In genomic region chr3:65976296-65976695, GRCm38 (mm10) we compare ENCODE assay signal across 13 mouse cellular contexts. TPM values are rescaled to one million over a fixed set of nuclear protein-coding genes. Genes with fewer than 3 reads are reported as not detected.
DNase-seq lines count a peak whose midpoint lies in the region; ATAC-seq and TF ChIP-seq lines count a peak whose summit lies in the region.
"Had no signal": no experiment of that assay in that cellular context is flagged by ENCODE, and none has a peak within 500 bp of the region (broad histone marks: within the 10 kb centered on the region; RNA-seq: fewer than 3 reads in every experiment).

No protein-coding gene starts in this region.

- no peak overlapping the region for H3K4me3 ChIP-seq in forebrain, embryonic 10.5 days
- no peak overlapping the region for H3K4me3 ChIP-seq in forebrain, embryonic 15.5 days
- H3K4me3 ChIP-seq in hindbrain, embryonic 10.5 days = no peak overlapping the region
- no peak overlapping the region for H3K4me3 ChIP-seq in hindbrain, postnatal 0 days (ENCODE audit: low read length)
- no peak overlapping the region for H3K4me3 ChIP-seq in midbrain, embryonic 10.5 days
- no peak overlapping the region for H3K4me3 ChIP-seq in midbrain, embryonic 15.5 days
- H3K4me3 ChIP-seq in liver, embryonic 12.5 days = no peak overlapping the region
- H3K4me3 ChIP-seq: megakaryocyte, embryonic 14.5 days; neural tube, embryonic 12.5 days had no signal

- peaks cover 34% of the 10 kb centered on the region for H3K4me1 ChIP-seq in forebrain, embryonic 10.5 days
- H3K4me1 ChIP-seq in forebrain, embryonic 15.5 days = peaks cover 15% of the 10 kb centered on the region
- H3K4me1 ChIP-seq in hindbrain, embryonic 10.5 days (replicated peaks) = peaks cover 32% of the 10 kb centered on the region
- H3K4me1 ChIP-seq in hindbrain, postnatal 0 days (ENCODE audit: insufficient read depth, low read length) = no peaks in the 10 kb centered on the region; the same call in 1 of the 2 replicates
- peaks cover 26% of the 10 kb centered on the region for H3K4me1 ChIP-seq in midbrain, embryonic 10.5 days
- peaks cover 11% of the 10 kb centered on the region for H3K4me1 ChIP-seq in midbrain, embryonic 15.5 days
- H3K4me1 ChIP-seq in liver, embryonic 12.5 days = peaks cover 36% of the 10 kb centered on the region

- no peak for ATAC-seq in forebrain, embryonic 15.5 days (replicated peaks)
- no peak for ATAC-seq in hindbrain, postnatal 0 days
- ATAC-seq in midbrain, embryonic 15.5 days (replicated peaks) = no peak
- ATAC-seq in liver, embryonic 12.5 days = no peak

- no peaks in the 10 kb centered on the region for H3K36me3 ChIP-seq in forebrain, embryonic 10.5 days (replicated peaks)
- no peaks in the 10 kb centered on the region for H3K36me3 ChIP-seq in forebrain, embryonic 15.5 days
- H3K36me3 ChIP-seq in hindbrain, embryonic 10.5 days = no peaks in the 10 kb centered on the region
- H3K36me3 ChIP-seq in hindbrain, postnatal 0 days (ENCODE audit: insufficient read depth, low read length) = no peaks in the 10 kb centered on the region
- no peaks in the 10 kb centered on the region for H3K36me3 ChIP-seq in midbrain, embryonic 10.5 days
- no peaks in the 10 kb centered on the region for H3K36me3 ChIP-seq in midbrain, embryonic 15.5 days (replicated peaks)
- H3K36me3 ChIP-seq in liver, embryonic 12.5 days = no peaks in the 10 kb centered on the region
- H3K36me3 ChIP-seq: neural tube, embryonic 12.5 days had no signal

- H3K4me2 ChIP-seq in forebrain, embryonic 15.5 days (replicated peaks) = no peak overlapping the region
- H3K4me2 ChIP-seq in hindbrain, postnatal 0 days (ENCODE audit: low read depth, low read length) = no peak overlapping the region
- H3K4me2 ChIP-seq in midbrain, embryonic 15.5 days = no peak overlapping the region
- no peak overlapping the region for H3K4me2 ChIP-seq in liver, embryonic 12.5 days

- H3K9ac ChIP-seq in forebrain, embryonic 15.5 days (replicated peaks) = no peak overlapping the region
- H3K9ac ChIP-seq in hindbrain, postnatal 0 days (replicated peaks; ENCODE audit: low read length) = no peak overlapping the region
- H3K9ac ChIP-seq in midbrain, embryonic 15.5 days = no peak overlapping the region
- 0 out of 2 replicates have a peak overlapping the region, but pooled peaks have one; percentile 20 for H3K9ac ChIP-seq in liver, embryonic 12.5 days
- H3K9ac ChIP-seq: neural tube, embryonic 12.5 days had no signal

- H3K27me3 ChIP-seq in forebrain, embryonic 10.5 days (ENCODE audit: poor library complexity, severe bottlenecking) = no peaks in the 10 kb centered on the region
- no peaks in the 10 kb centered on the region for H3K27me3 ChIP-seq in forebrain, embryonic 15.5 days
- 0 out of 2 replicates have a peak, but pooled peaks cover 2% of the 10 kb centered on the region for H3K27me3 ChIP-seq in hindbrain, embryonic 10.5 days (ENCODE audit: insufficient read depth, poor library complexity, severe bottlenecking)
- H3K27me3 ChIP-seq in hindbrain, postnatal 0 days (ENCODE audit: insufficient read depth, low read length) = no peaks in the 10 kb centered on the region
- H3K27me3 ChIP-seq in midbrain, embryonic 10.5 days (ENCODE audit: low read depth, poor library complexity, severe bottlenecking) = no peaks in the 10 kb centered on the region
- no peaks in the 10 kb centered on the region for H3K27me3 ChIP-seq in midbrain, embryonic 15.5 days (replicated peaks)
- H3K27me3 ChIP-seq in liver, embryonic 12.5 days (replicated peaks) = no peaks in the 10 kb centered on the region
- H3K27me3 ChIP-seq: megakaryocyte, embryonic 14.5 days; neural tube, embryonic 12.5 days had no signal

- H3K9me3 ChIP-seq in forebrain, embryonic 10.5 days = no peaks in the 10 kb centered on the region
- H3K9me3 ChIP-seq in forebrain, embryonic 15.5 days = no peaks in the 10 kb centered on the region
- no peaks in the 10 kb centered on the region for H3K9me3 ChIP-seq in hindbrain, embryonic 10.5 days
- no peaks in the 10 kb centered on the region for H3K9me3 ChIP-seq in hindbrain, postnatal 0 days (ENCODE audit: low read length)
- no peaks in the 10 kb centered on the region for H3K9me3 ChIP-seq in midbrain, embryonic 10.5 days (replicated peaks)
- H3K9me3 ChIP-seq in midbrain, embryonic 15.5 days = no peaks in the 10 kb centered on the region
- no peaks in the 10 kb centered on the region for H3K9me3 ChIP-seq in liver, embryonic 12.5 days (replicated peaks)
- H3K9me3 ChIP-seq: megakaryocyte, embryonic 14.5 days; neural tube, embryonic 12.5 days had no signal

- 41% methylated on average over 3 of the region's 3 CpGs for WGBS in forebrain, embryonic 10.5 days
- 55% methylated on average over 3 of the region's 3 CpGs for WGBS in forebrain, embryonic 15.5 days
- WGBS in hindbrain, embryonic 10.5 days = 50% methylated on average over 3 of the region's 3 CpGs
- WGBS in hindbrain, postnatal 0 days = 52% methylated on average over 3 of the region's 3 CpGs
- 36% methylated on average over 3 of the region's 3 CpGs for WGBS in midbrain, embryonic 10.5 days
- 52% methylated on average over 3 of the region's 3 CpGs for WGBS in midbrain, embryonic 15.5 days
- 65% methylated on average over 3 of the region's 3 CpGs for WGBS in liver, embryonic 12.5 days (ENCODE audit: insufficient replicate concordance)

- DNase-seq in forebrain, embryonic 10.5 days (ENCODE audit: extremely low spot score, low spot score) = no peak
- no peak for DNase-seq in hindbrain, embryonic 10.5 days (ENCODE audit: low spot score)
- no peak for DNase-seq in hindbrain, postnatal 0 days (ENCODE audit: low spot score)
- no peak for DNase-seq in midbrain, embryonic 10.5 days (ENCODE audit: low spot score)
- DNase-seq in ovary, adult 18-20 months (ENCODE audit: low spot score) = no peak
- DNase-seq: adrenal gland, postnatal 36 days; cerebellum, adult 11-12 months; kidney, adult 2 months had no signal

- H3K27ac ChIP-seq in forebrain, embryonic 10.5 days = peak overlapping the region; percentile 52
- H3K27ac ChIP-seq in forebrain, embryonic 15.5 days (replicated peaks) = no peak overlapping the region; the same call in 1 of the 2 replicates
- peak overlapping the region; percentile 97 for H3K27ac ChIP-seq in hindbrain, embryonic 10.5 days
- no peak overlapping the region for H3K27ac ChIP-seq in hindbrain, postnatal 0 days
- H3K27ac ChIP-seq in midbrain, embryonic 10.5 days (replicated peaks) = peak overlapping the region; percentile 95
- H3K27ac ChIP-seq in midbrain, embryonic 15.5 days = no peak overlapping the region
- H3K27ac ChIP-seq in liver, embryonic 12.5 days = no peak overlapping the region
- H3K27ac ChIP-seq: neural tube, embryonic 12.5 days had no signal

- no peak for TF ChIP-seq CTCF in hindbrain, postnatal 0 days (IDR thresholded peaks at IDR 0.05; ENCODE audit: low read depth)

RNA-seq across cellular contexts. Expression of gene Ccnl1, which starts 18.2 kb away (rescaled TPM):
- polyA plus RNA-seq in forebrain, embryonic 10.5 days (2016; fragmentation: Nextera tagmentation; extraction: Ambion mirVana) = 99.3 and 107 TPM in 2 replicates
- 81.5 and 87.6 TPM in 2 replicates for polyA plus RNA-seq in forebrain, embryonic 15.5 days (2015; fragmentation: Nextera tagmentation; extraction: Ambion mirVana)
- polyA plus RNA-seq in hindbrain, embryonic 10.5 days (2016; fragmentation: Nextera tagmentation; extraction: Ambion mirVana) = 84.6 and 104 TPM in 2 replicates
- total RNA-seq in hindbrain, postnatal 0 days (2014; rRNA removed) = 32.9 and 34.8 TPM in 2 replicates
- polyA plus RNA-seq in hindbrain, postnatal 0 days (2015; fragmentation: Nextera tagmentation; extraction: Ambion mirVana) = 56.8 and 56.9 TPM in 2 replicates
- 98.2 and 106 TPM in 2 replicates for polyA plus RNA-seq in midbrain, embryonic 10.5 days (2016; fragmentation: Nextera tagmentation; extraction: Ambion mirVana)
- 68.6 and 69.9 TPM in 2 replicates for polyA plus RNA-seq in midbrain, embryonic 15.5 days (2015; fragmentation: Nextera tagmentation; extraction: Ambion mirVana)
- polyA plus RNA-seq in liver, embryonic 12.5 days (2016; fragmentation: Nextera tagmentation; extraction: Ambion mirVana) = 74.5 and 74.8 TPM in 2 replicates

Comparison
In these comparisons a context has a peak if more than half of its experiments do, and no peak if none do; other contexts are left out.
1. H3K27ac ChIP-seq: peak in forebrain, embryonic 10.5 days (single experiment), hindbrain, embryonic 10.5 days (single experiment) and midbrain, embryonic 10.5 days (single experiment); none in forebrain, embryonic 15.5 days (single experiment), hindbrain, postnatal 0 days (single experiment), midbrain, embryonic 15.5 days (single experiment) and liver, embryonic 12.5 days (single experiment).